Mouse (Mus musculus) ES-Bruce4 (cell line): ENCODE data around the gene Stx11. TPM values are rescaled to one million over a fixed set of nuclear protein-coding genes. Genes with fewer than 3 reads are reported as not detected.
"Not testable (repeated sequence)": the region's sequence is repeated elsewhere in the genome, so short reads cannot be mapped to it uniquely, and the experiment has no call there.

Source experiments
- H3K27ac ChIP-seq: 2 replicates; pipeline ENCODE4 v1.5.1; 2012; ENCODE audit warnings: low read length, inconsistent platforms; ENCODE audit not compliant: insufficient read depth
- H3K27me3 ChIP-seq: 2 replicates; pipeline ENCODE4 v1.6.1; 2012; ENCODE audit warnings: mild to moderate bottlenecking, low read length, inconsistent platforms; ENCODE audit not compliant: control insufficient read depth, poor library complexity, insufficient read depth, severe bottlenecking
- H3K36me3 ChIP-seq: 2 replicates; pipeline ENCODE4 v1.6.1; 2012; ENCODE audit warnings: inconsistent platforms, mild to moderate bottlenecking, low read length, moderate library complexity; ENCODE audit not compliant: control insufficient read depth, poor library complexity, insufficient read depth, severe bottlenecking
- H3K4me1 ChIP-seq: one replicate; pipeline ENCODE4 v1.8.1; 2011; ENCODE audit warnings: low read length; ENCODE audit not compliant: control insufficient read depth, insufficient read depth
- H3K4me3 ChIP-seq: 2 replicates; pipeline ENCODE4 v1.5.1; 2011; ENCODE audit warnings: low read depth, mild to moderate bottlenecking, low read length
- H3K9ac ChIP-seq: 2 replicates; pipeline ENCODE4 v1.6.1; 2012; ENCODE audit warnings: low read depth, mild to moderate bottlenecking, inconsistent platforms; ENCODE audit not compliant: poor library complexity, severe bottlenecking
- H3K9me3 ChIP-seq: replicated peaks from 2 replicates; pipeline ENCODE4 v1.6.1; 2012; ENCODE audit warnings: mild to moderate bottlenecking, low read length, inconsistent platforms; ENCODE audit not compliant: control insufficient read depth, poor library complexity, insufficient read depth, severe bottlenecking
- CTCF ChIP-seq: IDR thresholded peaks from one replicate; pipeline ENCODE4 v1.8.1; 2011; ENCODE audit warnings: low read depth, low read length
- EP300 ChIP-seq: IDR thresholded peaks from 2 replicates; pipeline ENCODE4 v1.6.1; 2011; ENCODE audit warnings: low read depth, low read length; ENCODE audit not compliant: insufficient read depth
- POLR2A ChIP-seq: IDR thresholded peaks from one replicate; pipeline ENCODE4 v1.8.1; 2011; ENCODE audit warnings: low read length; ENCODE audit not compliant: insufficient read depth
- polyA plus RNA-seq: library from polyadenylated mRNA; stranded (reverse); fragments of >200 nt; gene quantifications from 2 replicates; pipeline ENCODE4 v1.2.4, GENCODE M21; 2011; ENCODE audit warnings: low read depth; ENCODE audit not compliant: missing spikeins, insufficient read depth, insufficient read length

Stx11 gene
- polyA plus RNA-seq, 1 experiment = 2.1 TPM

DNA sequence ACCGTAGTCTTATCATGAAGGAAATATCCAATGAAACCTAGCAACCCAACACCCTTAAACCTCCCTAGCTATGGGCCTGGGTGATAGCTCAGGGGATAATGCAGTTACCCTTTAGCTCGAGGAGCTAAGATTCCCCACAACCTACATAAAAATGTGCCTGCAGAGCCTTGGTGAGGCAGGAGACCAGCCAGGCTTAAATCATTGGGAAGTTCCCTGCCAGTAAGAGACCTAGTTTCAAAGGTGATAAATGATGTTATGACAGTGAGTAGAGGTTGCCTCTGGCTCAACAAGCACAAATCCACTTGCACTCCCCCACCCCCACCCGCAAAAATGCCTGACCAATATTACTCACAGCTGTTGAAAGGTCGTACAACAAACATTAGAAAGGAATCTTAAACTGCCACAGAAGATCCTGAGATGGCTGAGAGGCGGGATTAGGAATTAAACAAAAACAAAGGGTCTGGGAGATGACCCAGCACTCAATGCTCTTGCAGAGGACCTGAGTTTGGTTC is 1.6 kb upstream of the Stx11 start:
- Histone ChIP-seq H3K9ac (no peak overlapping the region), H3K4me3 (no peak overlapping the region), H3K9me3 (no peaks in the 10 kb centered on the region), H3K27me3 (no peaks in the 10 kb centered on the region), H3K4me1 (no peaks in the 10 kb centered on the region), H3K36me3 (no peaks in the 10 kb centered on the region), H3K27ac (no peak overlapping the region)
- no peak for TF ChIP-seq EP300
- no peak for TF ChIP-seq POLR2A
- no peak for TF ChIP-seq CTCF

DNA sequence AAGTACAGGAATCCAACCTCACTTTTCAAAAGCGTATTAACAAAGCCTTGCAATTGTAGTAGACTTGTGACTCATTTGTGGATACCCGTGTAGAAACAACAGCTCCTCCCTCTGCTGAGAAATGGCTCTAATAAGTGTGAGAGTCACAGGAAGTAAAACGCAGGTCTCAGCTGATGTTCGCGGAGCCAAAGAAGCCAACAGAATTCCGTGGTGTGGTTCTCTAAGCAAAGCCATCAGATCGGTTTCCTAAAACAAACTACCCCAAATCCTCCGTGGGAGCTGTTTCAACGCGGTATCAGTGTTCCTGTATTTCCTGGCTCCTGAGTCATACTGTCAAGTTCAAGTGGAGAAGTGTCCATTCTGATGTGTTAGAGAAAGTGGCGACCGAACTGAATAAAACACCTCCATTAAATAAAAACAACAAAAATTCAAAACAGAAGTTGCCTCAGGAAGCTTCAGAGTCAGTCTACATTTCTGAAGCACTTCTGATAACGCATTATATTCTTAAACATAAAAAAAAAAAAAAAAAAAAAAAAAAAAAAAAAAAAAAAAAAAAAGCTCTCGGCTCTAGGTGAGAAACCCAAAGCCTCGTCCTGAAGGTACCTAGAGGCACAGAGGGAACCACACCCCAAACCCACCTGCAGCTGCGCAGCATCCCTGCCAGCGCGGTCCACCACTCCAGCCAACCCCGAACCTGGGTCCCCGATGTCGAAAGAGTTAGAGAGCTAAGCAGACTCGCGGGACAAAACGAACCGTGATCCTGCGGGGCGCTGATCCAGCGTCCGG is 543 bp downstream of the Stx11 start:
- TF ChIP-seq EP300 (no peak), POLR2A (no peak), CTCF (no peak)
- Histone ChIP-seq H3K4me3 (peak overlapping the region; percentile 72), H3K27me3 (no peaks in the 10 kb centered on the region), H3K36me3 (no peaks in the 10 kb centered on the region), H3K9ac (0 out of 2 replicates have a peak overlapping the region, but pooled peaks have one; percentile 12), H3K9me3 (no peaks in the 10 kb centered on the region), H3K27ac (no peak overlapping the region), H3K4me1 (no peaks in the 10 kb centered on the region)

DNA sequence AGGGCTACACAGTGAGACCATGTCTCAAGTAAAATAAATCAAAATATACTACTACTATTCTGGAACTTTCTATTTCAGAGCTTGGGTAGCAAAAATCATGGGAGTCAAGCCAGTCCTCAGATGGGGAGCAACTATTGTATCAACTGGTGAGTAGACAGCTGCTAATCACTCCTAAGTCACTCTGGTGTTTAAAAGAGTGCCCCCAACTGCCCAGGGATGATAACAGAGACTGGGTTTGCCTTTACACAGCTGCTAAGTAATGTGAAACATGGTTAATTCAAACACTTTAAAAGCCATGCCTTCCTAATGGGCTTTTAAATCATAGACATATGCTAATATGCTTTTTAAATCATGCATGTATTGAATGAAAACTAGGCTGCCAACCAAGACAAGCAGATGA is 1.9 kb downstream of the Stx11 start:
- no peaks in the 10 kb centered on the region for H3K9me3 ChIP-seq
- TF ChIP-seq EP300 (no peak), POLR2A (no peak), CTCF (no peak)
- H3K36me3 ChIP-seq = no peaks in the 10 kb centered on the region
- no peak overlapping the region for H3K4me3 ChIP-seq
- H3K27me3 ChIP-seq = no peaks in the 10 kb centered on the region
- no peaks in the 10 kb centered on the region for H3K4me1 ChIP-seq
- H3K9ac ChIP-seq = no peak overlapping the region
- no peak overlapping the region for H3K27ac ChIP-seq

DNA sequence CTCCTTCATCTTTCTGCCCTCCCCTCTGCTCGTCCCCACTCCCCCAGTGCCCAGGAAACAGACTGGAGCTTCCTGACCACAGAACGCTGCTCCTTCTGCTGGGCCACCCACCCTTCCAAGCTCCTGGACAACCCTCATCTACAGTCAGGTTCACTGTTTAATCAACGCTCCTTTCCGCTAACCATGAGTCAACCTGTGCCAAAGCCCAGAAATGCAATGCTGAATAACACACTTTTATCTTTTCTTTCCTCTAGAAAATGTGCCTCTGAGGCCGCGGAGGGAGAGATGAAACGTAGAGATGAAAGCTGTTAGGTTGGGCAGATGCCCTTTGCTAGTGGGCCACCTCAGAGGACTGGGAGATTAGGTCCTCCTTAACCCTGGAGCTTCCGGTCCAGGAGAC is 2.6 kb downstream of the Stx11 start:
- no peaks in the 10 kb centered on the region for H3K9me3 ChIP-seq
- TF ChIP-seq EP300 (no peak), POLR2A (no peak), CTCF (no peak)
- H3K4me3 ChIP-seq = no peak overlapping the region
- H3K4me1 ChIP-seq = no peaks in the 10 kb centered on the region
- no peak overlapping the region for H3K9ac ChIP-seq
- H3K36me3 ChIP-seq = no peaks in the 10 kb centered on the region
- no peaks in the 10 kb centered on the region for H3K27me3 ChIP-seq
- H3K27ac ChIP-seq = no peak overlapping the region

DNA sequence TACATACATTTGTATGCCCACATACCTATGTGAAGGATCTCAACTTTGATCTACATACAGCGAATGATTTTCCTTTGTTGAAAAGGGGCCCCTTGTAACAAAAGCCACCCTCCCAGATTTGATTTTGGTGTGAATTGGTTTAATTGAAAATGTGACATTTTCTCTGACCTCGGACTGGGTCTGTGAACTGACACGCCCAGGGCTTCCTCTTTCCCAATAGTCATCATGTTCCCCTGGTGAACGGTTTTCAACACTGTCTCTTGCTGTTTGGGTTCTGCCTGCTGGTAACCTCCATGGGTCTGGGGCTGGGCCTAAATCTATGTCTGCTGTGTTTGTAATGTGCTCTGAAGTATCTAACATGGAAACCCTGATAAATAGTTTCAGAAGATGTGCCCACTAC is 6.8 kb downstream of the Stx11 start:
- Histone ChIP-seq H3K4me1 (no peaks in the 10 kb centered on the region), H3K4me3 (no peak overlapping the region), H3K9ac (no peak overlapping the region), H3K9me3 (no peaks in the 10 kb centered on the region), H3K36me3 (no peaks in the 10 kb centered on the region), H3K27ac (no peak overlapping the region), H3K27me3 (no peaks in the 10 kb centered on the region)
- TF ChIP-seq POLR2A = no peak
- no peak for TF ChIP-seq EP300
- no peak for TF ChIP-seq CTCF

DNA sequence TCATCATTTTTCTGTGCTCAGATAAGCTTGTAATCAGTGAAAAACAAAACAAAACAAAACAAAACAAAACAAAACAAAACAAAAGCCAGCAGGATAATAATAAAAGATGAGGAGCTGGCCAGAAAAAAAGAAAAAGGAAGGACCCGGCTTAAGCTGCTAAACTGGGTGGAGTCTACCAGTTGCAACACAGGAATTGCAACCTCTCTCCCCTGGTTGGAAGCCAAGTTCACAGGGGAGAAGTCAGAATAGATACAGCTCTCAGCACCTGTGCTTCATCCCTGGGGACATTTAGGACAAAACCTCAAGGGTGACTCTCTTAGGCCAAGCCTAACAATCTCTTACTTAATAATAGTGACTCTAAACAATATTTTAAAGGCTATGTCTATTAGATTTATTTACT is 8.3 kb downstream of the Stx11 start:
- TF ChIP-seq EP300 = no peak
- TF ChIP-seq CTCF = no peak
- no peak for TF ChIP-seq POLR2A
- Histone ChIP-seq H3K9me3 (no peaks in the 10 kb centered on the region), H3K4me1 (no peaks in the 10 kb centered on the region), H3K27ac (no peak overlapping the region), H3K27me3 (no peaks in the 10 kb centered on the region), H3K4me3 (no peak overlapping the region), H3K9ac (no peak overlapping the region), H3K36me3 (no peaks in the 10 kb centered on the region)

DNA sequence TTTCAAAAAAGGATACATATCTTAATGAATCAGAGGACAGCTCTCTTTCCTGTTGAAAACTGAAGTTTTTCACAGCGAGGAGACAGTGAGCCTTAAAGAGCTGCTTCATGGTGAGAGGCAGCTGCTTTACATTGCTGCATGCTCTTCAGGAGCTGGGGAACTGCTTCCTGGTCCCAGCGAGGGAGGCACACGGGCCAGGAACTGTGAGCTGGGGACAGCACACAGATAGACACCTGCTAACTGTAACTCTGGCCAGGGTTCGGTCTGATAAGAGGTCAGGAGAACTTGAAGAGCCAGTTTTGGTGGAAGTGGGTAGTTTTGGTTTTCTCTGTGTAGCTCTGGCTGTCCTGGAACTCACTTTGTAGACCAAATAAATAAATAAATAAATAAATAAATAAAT is 12.7 kb downstream of the Stx11 start:
- H3K27me3 ChIP-seq, H3K9ac ChIP-seq, H3K36me3 ChIP-seq, H3K27ac ChIP-seq, H3K4me1 ChIP-seq, H3K4me3 ChIP-seq, H3K9me3 ChIP-seq: not testable (repeated sequence)
